Mouse (Mus musculus) 416B (cell line): ENCODE results near the gene Pars2.

ENCODE experiments used
- DNase-seq: peaks from one replicate; pipeline ENCODE4 v3.0.0; 2011; ENCODE audit warnings: low read depth

The Pars2 gene

DNA sequence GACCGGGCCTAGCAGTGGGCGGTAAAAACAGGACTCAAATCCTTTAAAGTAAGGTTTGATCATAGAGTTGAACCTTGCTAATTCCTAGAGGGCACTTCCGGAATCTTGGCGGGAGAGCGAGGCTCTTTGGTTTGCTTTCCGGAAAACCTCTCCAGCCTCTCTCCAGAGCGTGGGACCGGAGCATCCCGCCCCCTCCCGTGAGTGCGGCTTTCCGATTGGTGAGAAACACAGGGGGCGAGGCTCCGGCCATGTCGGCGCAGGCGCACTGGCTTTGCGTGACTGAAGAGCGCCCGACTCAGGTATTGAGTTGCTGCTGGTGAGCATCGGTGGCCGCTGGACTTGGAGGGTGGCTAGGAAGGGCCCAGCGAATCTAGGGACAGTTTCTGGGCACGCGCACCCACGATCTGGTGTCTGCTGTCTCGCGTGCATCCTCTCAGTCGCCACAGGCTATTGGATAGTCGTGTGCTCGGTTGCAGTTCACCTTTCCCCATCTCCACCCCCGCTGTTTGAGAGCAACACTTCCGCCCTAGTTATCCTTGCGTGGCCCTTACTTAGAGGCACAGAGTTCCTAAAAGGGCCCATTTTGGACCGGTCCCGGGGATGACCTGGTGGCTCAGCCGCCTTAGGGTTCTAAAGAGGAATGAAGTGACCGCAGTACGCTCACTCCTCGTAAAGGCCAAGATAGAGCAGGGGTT is at the start of gene Pars2:
Gene Pars2, plus strand, starts transcription at position 237 of the 695 bp plus-strand sequence.
- peak; percentile 98 for DNase-seq

DNA sequence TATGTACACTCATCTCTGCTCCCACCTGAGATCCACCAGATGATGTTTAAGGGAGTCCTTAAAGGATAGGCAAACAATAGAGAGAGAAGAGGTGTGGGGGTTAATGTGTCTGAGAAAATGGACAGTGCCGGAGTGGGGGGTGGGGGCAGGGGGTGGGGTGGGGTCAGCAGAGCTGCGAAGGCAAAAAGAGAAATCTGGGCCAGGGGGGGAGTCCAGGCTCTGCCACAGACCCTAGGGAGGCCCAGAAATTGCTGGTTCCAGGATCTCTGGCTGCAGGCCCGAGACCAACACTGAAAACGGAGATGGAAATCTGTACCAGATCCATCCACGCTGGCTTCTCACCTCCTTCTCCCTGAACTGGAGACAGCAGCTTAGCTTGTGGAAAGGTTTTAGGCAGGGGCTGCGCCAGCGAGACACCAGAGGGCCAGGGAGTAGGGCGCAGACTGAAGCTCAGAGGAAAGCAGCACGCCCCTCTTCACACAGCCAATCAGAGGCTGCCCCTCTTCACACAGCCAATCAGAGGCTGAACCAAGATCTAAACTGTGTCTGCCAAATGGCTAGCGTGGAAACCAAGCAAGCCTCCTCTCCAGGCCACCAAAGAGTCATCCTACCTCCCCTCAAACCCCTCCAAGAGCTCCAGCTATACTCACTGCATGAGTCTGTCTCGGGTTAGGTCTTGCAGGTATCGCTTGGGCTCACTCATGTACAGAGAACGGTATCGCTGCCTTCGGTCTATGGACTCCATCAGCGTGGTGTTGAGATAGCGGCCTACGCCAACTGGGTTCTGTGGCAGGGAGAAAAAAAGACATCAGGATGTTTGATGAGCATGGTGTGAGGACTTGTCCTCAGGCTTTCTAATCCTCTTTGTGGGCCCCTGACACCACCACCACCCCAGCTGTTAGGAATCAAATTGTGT is 44.0 kb upstream of the Pars2 start:
- no peak for DNase-seq

DNA sequence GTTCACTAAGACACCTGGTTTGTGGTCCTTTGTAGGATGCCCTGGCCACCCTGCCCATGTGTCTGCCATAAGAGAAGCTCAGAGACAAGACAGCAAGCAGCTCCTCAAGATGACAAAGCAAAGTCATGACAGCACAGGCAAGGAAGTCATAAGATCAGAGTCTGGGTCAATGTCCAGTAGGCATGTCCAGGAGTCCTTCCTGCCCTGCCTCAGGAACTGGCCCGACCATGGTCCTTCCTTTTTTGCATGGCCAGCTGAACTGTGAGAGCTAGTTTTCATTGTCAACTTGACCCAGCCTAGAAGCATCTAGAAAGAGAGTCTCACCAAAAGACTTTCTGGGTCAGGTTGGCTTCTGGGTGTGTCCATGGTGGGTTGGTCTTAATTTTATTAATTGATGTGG is 43.0 kb upstream of the Pars2 start:
- DNase-seq = no peak

DNA sequence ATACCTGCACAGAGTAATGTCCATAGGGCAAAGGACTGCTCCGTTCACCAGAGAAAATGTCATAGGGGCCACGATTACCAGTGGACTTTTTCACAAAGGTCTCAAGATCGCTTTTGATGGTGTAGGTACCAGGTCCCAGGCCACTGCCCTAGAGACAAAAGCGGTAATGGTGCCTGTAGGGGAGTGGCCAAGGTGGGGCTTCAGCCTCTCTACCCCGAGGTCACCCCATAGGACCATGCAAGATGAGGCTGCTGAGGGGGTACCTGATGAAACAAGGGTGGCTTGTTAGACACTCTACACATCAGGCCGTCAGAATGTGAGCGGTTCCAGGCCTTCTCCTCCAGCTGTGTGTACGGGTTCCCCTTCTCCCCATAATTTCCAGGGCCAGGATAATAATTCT is 37.8 kb upstream of the Pars2 start:
- DNase-seq = no peak

DNA sequence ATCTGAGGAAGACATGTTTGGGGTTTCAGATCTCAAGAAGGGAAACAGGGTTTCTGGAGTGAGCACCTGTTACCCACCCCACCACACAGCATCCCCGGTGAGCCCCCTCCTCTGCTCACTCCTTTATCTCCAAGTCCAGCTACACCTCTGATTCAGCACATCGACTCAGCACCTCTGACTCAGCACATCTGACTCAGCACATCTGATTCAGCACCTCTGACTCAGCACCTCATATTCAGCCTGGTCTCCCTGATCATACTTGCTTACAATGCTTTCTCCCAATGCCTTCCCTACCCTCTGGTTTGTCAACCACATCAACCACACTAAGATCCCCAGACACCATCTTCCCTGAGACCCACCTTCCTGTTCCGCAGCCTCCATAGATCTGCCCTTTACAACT is 37.3 kb upstream of the Pars2 start:
- DNase-seq = peak; percentile 81

DNA sequence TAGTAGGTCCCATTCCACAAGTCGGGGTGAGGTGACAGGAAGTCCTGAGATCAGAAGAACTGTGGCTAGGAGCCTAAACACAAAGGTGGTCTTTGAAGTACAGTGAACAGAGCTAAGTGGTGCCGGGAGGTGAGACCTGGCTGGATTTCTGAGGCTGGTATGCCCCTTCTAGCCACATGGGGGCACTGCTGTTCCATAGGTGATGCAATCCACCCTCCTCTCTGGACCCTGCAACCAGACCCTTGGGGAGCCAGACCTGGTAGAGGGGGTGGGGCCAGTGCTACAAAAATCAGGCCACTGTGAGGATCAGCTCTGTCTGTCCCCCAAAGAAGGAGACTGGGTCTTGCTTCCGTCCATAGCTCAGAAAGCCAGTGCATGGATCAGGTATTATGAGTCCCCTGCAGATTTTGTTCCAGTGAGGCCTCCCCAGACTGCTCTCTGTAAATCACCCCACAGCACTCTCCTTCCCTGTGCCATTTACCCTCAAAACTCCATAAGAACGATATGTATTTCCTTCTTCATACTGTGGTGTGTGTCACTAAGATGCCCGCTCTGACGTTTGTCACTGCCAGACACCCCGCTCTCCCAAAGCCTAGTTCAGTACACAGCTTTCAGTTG is 36.6 kb upstream of the Pars2 start:
- DNase-seq = peak; percentile 69

DNA sequence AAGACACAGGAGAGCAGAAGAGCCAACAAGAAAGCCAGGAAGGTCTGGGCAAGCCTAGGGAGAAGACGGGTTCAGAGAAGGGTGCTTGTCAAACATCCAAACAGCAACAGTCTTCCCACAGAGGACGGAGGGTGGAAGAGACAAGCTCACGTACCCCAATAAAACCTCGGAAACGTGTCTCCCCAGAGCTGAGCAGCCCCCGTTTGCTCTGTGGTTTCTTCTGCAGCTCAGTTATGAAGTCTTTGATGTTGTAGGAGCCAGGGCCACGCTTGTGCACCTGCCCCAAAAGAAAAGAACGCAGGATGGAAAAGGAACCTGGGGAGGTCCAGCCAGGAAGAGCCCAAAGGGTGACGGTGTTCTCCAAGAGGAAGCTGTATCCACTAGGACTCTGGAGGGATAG is 36.0 kb upstream of the Pars2 start:
- DNase-seq = no peak

DNA sequence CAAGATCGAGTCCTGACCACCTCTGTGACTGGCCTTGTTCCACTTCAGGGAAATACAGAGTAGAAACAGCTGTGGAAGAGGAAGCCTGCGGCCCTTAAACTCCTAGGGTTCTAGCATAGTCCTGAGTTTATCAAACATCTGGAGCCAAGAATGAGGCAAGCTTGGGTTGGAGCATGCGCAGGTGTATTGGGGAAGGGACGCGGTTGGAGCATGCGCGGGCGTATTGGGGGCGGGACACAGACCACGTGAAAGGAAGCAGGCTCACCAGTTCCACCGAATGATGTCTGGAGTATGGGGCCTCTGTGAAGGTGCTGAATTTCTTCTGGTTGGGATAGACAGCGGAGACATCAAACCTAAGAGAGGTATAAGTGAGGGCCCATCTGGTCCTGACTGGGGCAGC is 35.2 kb upstream of the Pars2 start:
- no peak for DNase-seq

DNA sequence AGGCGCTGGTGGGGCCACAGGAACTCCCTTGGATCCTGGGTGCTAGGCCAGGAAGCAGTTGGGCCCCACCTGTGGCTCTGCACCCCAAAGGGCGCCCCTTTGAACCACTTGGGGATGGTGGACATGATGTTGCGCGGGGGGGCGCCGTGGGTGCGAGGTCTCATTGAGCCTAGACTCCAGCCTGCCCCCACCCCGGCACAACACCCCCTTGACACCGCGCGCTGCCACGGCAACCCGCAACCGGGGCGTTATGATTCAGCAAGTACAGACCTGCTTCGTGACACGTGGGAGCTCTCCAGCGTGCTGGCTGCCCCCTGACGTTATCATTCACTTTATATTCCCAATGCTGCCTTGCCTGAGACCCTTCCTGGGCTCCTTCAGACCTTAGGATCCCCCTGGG is 33.8 kb upstream of the Pars2 start, which contains the start of gene Lexm:
Gene Lexm, minus strand, starts transcription at position 186 of the 400 bp plus-strand sequence.
- peak; percentile 19 for DNase-seq

DNA sequence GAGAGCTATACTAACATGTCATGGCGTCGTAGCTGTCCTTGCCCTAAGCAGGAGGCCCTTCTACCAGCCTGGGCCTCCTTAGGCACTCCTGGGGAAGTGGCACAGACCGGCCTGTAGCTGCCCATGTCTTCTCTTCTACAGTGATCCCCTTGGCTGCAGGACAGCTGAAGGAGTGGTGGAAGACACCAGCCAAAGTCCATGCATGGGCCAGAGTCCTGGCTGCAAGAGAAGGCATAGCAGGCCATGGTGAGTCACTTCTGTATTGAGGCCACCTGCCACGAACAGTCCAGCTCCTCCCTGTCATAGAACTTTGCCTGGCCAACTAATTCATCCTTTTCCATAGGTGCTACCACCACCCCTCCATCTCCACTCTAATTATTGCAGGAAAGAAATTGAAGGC is 32.0 kb upstream of the Pars2 start:
- no peak for DNase-seq

DNA sequence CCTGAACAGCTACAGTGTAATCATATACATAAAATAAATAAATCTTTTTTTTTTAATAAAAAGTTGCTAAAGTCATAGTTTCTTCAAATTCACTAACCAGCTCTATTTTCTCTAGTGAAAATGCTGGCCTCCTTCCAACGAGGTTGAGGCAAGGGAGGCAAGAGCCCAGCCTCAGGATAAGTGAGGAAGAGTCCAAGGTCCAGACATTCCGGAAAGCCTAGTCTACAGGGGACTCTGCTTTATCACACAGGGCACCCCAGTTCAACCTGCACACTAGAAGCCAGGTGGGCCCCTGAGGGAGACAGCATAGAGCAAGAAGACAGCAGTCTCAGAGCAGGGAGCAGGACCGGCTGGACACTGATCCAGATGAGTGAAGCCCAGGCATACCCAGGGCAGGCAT is 29.4 kb upstream of the Pars2 start:
- DNase-seq = no peak

DNA sequence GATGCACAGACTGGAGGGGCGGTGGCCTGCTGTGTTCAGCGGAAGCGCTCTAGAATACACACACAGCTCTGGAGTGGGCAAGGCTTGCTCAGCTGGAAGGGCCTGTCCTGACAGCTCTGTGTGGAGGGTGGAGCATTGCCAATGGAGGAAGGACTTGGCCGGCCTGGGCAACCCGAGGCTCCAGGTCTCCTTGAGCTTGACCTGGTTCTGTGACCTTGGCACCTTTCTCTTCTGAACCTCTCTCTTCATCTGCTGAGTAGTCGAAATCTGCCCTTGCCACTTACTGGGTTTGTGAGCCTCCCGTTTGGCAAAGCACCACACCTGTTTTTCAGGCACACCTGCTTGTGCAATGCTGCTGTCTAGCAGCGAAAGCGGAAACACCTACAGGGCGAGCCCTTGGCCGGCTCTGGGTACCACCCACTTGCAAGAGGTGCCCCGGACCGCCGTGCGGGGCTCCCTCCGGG is 28.8 kb upstream of the Pars2 start, which contains the start of gene Ttc22:
Gene Ttc22, plus strand, starts transcription at position 403 of the 464 bp plus-strand sequence.
- no peak for DNase-seq

DNA sequence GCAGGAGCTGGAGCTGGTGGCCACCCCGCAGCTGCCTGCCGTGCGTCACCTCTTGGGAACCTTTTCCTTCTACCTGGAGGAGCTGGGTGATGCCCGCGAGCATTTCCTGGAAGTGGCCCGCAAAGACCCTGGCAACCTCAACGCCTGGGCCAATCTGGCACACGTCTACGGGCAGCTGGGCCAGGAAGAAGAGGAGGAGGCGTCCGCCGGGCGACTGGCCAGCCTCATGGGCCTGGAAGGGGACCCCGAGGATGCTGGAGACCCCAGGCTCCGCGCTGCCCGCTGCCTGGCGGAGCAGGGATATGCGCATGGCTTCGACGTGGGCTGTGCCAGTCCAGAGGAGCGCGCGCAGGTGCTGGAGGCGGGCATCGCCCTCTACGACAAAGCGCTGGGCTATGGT is 28.2 kb upstream of the Pars2 start:
- DNase-seq = no peak

DNA sequence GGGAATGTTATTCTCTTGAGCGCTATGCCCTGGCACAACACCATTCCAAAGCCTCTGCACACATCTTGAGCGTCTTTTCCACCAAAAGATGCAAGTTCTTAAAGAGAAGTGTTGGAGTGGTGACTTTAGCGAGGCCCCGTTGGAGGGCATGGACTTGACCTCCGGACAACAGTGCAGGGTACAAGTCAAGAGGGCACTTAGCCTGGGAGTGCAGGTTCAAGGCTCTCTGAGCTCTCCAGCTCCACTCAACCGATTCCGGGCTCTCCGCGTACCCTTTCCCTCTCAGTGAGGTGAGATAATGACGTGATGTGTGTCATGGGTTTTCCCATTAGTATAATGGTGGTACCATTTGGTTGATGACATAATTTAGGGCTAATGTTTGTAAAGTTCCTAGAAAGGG is 26.6 kb upstream of the Pars2 start:
- DNase-seq = no peak

DNA sequence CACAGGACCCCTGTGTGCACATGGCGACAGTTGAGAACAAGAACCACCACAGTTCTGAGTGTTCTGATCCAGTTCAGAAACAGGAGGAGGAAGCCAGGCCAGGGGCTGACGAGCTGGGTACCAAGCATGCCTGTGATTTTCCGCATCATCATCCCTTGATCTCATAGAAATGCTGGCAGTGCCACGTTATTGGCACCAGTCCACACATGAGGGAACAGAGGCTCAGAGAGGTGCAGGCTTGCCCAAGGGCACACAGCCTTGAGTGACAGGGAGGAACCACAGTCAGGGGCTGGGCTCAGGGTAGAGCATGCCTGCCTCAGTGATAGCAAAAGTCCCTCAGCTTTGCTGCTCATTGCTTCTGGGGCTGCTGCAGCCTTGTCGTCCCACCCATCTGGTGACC is 23.1 kb upstream of the Pars2 start:
- no peak for DNase-seq

DNA sequence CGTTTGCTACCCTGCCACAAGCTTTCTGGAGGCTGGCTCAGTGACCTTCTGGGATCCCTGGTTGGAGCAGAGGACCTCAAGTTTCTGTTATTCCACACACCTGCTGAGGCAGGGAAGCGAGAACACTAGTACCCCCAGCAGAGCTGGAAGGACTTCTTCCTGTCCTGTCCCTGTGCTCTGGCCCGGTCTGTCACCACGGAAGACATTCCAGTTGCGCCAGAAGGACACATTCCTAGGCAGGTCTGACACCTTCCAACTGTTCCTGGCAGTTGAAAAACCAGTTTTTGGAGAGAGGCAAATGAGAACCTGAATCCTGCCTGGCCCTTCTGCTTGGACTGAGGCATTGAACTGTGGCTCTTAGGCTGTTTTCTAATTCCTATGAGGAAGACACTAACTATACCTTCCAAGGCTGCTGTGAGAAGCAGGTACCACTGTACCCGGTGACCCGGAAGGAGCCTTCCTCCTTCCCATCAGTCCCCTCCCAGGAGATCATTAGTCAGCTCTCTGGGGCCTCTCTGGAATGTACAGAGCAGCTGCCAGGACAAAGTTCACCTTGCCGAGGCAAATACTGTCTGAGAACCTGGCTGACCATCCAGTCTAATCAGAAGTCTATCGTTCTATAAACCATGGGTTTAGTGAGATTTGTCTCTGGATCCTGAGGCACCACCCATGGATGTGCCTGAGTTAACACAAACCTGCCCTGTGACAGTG is 22.1 kb upstream of the Pars2 start:
- DNase-seq = no peak

DNA sequence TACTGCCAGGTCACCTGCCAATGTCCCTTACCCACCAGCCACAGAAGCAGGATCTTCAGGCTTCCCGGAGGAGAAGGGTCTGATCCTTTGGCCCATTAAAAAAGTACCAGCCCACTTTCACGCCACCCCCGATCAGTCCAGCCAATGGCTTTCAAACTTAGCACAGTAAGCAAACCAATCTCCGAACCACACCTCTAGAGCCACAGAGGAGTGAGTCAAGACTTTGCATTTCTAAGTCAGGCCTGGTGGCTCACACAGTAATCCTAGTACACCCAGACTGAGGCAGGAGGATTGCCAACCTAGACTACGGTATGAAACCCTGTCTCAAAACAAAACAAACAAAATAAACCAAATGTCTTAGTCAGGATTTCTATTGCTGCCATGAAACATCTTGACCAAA is 21.5 kb upstream of the Pars2 start:
- DNase-seq = no peak

DNA sequence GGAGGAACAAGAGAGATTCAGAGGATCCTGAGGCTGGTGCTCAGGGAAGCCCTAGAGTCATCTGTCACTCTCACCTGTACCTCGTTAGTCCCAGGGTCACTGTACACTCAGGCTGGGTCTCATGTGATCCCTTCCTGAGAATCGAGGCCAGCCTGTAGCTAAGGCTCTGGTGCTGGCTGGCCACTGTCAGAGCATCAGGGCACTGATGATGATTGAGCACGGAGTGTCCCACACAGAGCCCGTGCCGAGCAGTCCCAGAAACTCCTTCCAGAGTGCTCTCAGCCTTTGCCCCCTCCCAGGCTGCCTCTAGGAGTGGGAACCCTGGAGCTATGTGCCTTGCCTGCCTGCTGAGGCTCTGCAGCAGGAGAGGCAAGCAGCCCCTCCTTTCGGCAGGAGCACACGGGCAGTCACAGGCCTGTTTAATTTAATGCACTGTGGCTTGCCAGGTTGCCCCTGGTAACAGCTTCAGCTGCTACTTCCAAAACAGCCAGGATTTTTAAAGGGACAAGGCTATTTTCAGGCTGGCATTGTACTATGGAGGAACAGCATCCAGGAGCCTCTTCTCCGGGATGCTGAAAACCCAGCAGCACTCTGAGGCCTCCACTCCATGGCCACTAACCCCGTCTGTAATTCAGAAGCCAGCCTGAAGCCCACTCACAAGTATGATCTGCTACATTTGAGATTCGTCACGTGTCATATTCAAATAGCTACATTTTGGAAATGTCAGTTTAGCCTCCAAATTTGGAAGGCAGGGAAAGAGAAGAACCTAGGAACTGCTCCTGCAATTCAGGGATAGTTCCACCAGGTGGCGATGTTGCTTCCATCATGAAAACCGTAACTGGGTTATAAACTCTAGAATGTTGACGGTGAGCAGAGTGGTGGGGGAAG is 20.3 kb upstream of the Pars2 start:
- peak; percentile 64 for DNase-seq

DNA sequence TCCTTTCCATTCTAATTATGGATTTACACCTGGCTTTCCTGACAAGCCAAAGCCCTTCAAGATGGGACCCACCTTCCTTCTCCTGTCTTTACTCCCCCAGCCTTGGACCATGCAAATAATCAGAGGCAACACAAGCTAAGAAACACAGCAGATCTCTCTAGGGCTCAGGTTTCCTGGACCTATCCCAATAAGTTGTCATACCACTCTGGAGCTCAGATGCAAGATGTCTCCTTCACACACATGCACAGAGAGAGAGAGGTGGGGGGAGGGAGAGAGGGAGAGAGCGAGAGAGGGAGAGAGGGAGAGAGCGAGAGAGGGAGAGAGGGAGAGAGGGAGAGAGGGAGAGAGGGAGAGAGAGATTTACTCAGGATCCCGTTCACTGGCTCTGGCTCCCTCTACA is 18.6 kb upstream of the Pars2 start:
- no peak for DNase-seq

DNA sequence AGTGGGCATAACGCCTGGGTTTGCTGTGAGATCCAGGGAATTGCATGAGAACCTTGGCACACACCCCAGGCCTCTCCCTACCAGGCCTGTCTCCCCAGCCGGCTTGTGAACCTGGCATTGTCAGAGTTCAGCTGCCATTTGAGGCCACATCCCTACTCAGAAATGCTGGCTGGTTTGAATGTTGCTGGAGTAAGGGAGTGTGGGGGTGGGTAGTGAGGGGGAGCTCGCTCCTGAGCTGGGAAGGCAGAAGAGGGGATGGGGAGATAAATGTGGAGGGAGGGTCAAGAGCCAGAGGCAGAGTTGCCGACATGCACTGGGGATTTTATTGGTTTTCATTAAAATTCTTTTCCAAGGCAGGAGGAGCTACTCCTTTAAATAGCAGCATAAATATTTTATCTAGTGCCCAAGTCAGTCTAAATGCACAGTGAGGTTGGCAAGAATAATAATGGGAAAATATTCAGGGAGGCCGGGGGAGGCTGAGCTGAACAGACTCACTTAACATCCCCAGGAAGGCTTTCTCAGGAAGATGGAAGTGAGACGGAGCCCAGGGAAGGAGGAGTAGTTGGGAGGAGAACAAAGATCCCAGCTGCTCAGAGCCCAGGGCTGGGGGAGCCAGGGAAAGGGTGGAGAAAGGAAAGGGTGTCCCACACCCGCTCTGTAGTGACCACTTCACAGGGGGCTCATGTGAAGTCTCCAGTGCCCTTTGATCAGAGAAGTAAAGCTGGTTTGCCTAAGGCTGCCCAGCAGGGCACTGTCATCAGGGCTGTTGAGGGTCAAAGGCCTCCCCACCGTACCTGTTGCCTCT is 17.4 kb upstream of the Pars2 start:
- DNase-seq = no peak
